ENCODE assay signal across 18 mouse cellular contexts in genomic region chr12:85380942-85381341, GRCm38 (mm10). TPM values are rescaled to one million over a fixed set of nuclear protein-coding genes. Genes with fewer than 3 reads are reported as not detected.
DNase-seq lines count a peak whose midpoint lies in the region; ATAC-seq and TF ChIP-seq lines count a peak whose summit lies in the region.
"Had no signal": no experiment of that assay in that cellular context is flagged by ENCODE, and none has a peak within 500 bp of the region (broad histone marks: within the 10 kb centered on the region; RNA-seq: fewer than 3 reads in every experiment).

No protein-coding gene starts in this region.

- H3K4me3 ChIP-seq in liver, postnatal 0 days (ENCODE audit: low read depth, low read length): no peak overlapping the region
- H3K4me3 ChIP-seq in liver, embryonic 12.5 days: no peak overlapping the region
- H3K4me3 ChIP-seq in MEL (ENCODE audit: control insufficient read depth in 1 of 2, insufficient read depth in 1 of 2, low read depth in 2 of 2, low read length in 2 of 2): no peak overlapping the region
- H3K4me3 ChIP-seq: embryonic facial prominence, embryonic 15.5 days; limb, embryonic 15.5 days; midbrain, embryonic 10.5 days had no signal

- TF ChIP-seq CTCF in liver, postnatal 0 days (IDR thresholded peaks at IDR 0.05; ENCODE audit: low read depth): peak; percentile 45
- peak in 2 of 3 experiments; percentile 56 to 66; a peak in 5 of 6 replicates for TF ChIP-seq CTCF in MEL (IDR thresholded peaks at IDR 0.05 in 2 of 3, conservative IDR thresholded peaks at IDR 0.05 in 1 of 3; ENCODE audit: control insufficient read depth in 1 of 3, insufficient read depth in 1 of 3, low read depth in 2 of 3, low read length in 3 of 3, poor library complexity in 1 of 3, severe bottlenecking in 1 of 3)

- H3K9ac ChIP-seq in liver, postnatal 0 days (replicated peaks): no peak overlapping the region
- no peak overlapping the region for H3K9ac ChIP-seq in liver, embryonic 12.5 days
- no peak overlapping the region for H3K9ac ChIP-seq in MEL (ENCODE audit: control insufficient read depth, low read depth, low read length, poor library complexity, severe bottlenecking)
- H3K9ac ChIP-seq: embryonic facial prominence, embryonic 15.5 days; limb, embryonic 15.5 days had no signal

- 75% methylated on average over 7 of the region's 7 CpGs for WGBS in liver, postnatal 0 days (ENCODE audit: insufficient replicate concordance)
- WGBS in liver, embryonic 12.5 days (ENCODE audit: insufficient replicate concordance): 64% methylated on average over 7 of the region's 7 CpGs

- no peak for TF ChIP-seq POLR2A in MEL (IDR thresholded peaks at IDR 0.05; ENCODE audit: control insufficient read depth in 1 of 2, insufficient read depth in 1 of 2, low read depth in 1 of 2, low read length in 2 of 2, poor library complexity in 1 of 2)

- peak; percentile 16 for DNase-seq in embryo, embryonic 10.5 days (ENCODE audit: low spot score)
- no peak for DNase-seq in embryo, embryonic 10 days (ENCODE audit: low spot score)
- no peak for DNase-seq in liver, postnatal 0 days
- DNase-seq in MEL (ENCODE audit: low read depth, low spot score): peak; percentile 63
- DNase-seq in induced T-regulatory cell, adult 2 months (ENCODE audit: low read depth): peak; percentile 42
- no peak for DNase-seq in adrenal gland, adult 8-10 months
- no peak for DNase-seq in thymus, postnatal 14 days
- DNase-seq: adrenal gland, postnatal 36 days; cerebellum, adult 11 months; heart, postnatal 14 days; kidney, postnatal 36 days; thymus, adult 18-20 months had no signal

- H3K27ac ChIP-seq in liver, postnatal 0 days (ENCODE audit: low read depth): no peak overlapping the region
- no peak overlapping the region for H3K27ac ChIP-seq in liver, embryonic 12.5 days
- H3K27ac ChIP-seq in MEL (ENCODE audit: control insufficient read depth, low read depth, low read length): no peak overlapping the region
- H3K27ac ChIP-seq: embryonic facial prominence, embryonic 15.5 days; limb, embryonic 15.5 days; midbrain, embryonic 10.5 days had no signal

- no peaks in the 10 kb centered on the region for H3K9me3 ChIP-seq in liver, postnatal 0 days (ENCODE audit: low read length)
- no peaks in the 10 kb centered on the region for H3K9me3 ChIP-seq in liver, embryonic 12.5 days (replicated peaks)
- no peaks in the 10 kb centered on the region for H3K9me3 ChIP-seq in MEL (replicated peaks; ENCODE audit: insufficient read depth, low read length)
- H3K9me3 ChIP-seq: embryonic facial prominence, embryonic 15.5 days; limb, embryonic 15.5 days; midbrain, embryonic 10.5 days had no signal

- TF ChIP-seq RAD21 in MEL (IDR thresholded peaks at IDR 0.05; ENCODE audit: low read depth, low read length): peak; percentile 61

- 0 out of 2 replicates have a peak, but pooled peaks cover 6% of the 10 kb centered on the region for H3K27me3 ChIP-seq in liver, postnatal 0 days (ENCODE audit: insufficient read depth, low read length)
- H3K27me3 ChIP-seq in liver, embryonic 12.5 days (replicated peaks): peaks cover 16% of the 10 kb centered on the region
- H3K27me3 ChIP-seq in MEL (ENCODE audit: control insufficient read depth in 1 of 2, insufficient read depth in 2 of 2, low read length in 2 of 2): no peaks in the 10 kb centered on the region
- H3K27me3 ChIP-seq: embryonic facial prominence, embryonic 15.5 days; limb, embryonic 15.5 days had no signal

- H3K4me2 ChIP-seq in liver, postnatal 0 days (ENCODE audit: low read depth, low read length): no peak overlapping the region
- no peak overlapping the region for H3K4me2 ChIP-seq in liver, embryonic 12.5 days
- H3K4me2 ChIP-seq: embryonic facial prominence, embryonic 15.5 days; limb, embryonic 15.5 days had no signal

- no peaks in the 10 kb centered on the region for H3K79me2 ChIP-seq in MEL (ENCODE audit: control insufficient read depth, insufficient read depth, low read length, poor library complexity)

- no peak for ATAC-seq in liver, postnatal 0 days
- no peak for ATAC-seq in liver, embryonic 12.5 days
- ATAC-seq: forebrain, embryonic 14.5 days; inflammation-experienced regulatory T-cells, adult 6 months had no signal

- no peak for TF ChIP-seq EP300 in liver, postnatal 0 days (IDR thresholded peaks at IDR 0.05; ENCODE audit: low read depth)
- no peak for TF ChIP-seq EP300 in MEL (IDR thresholded peaks at IDR 0.05; ENCODE audit: low read depth in 1 of 2, low read length in 2 of 2)

- no peaks in the 10 kb centered on the region for H3K36me3 ChIP-seq in liver, postnatal 0 days (replicated peaks; ENCODE audit: insufficient read depth, low read length)
- no peaks in the 10 kb centered on the region for H3K36me3 ChIP-seq in liver, embryonic 12.5 days
- H3K36me3 ChIP-seq in MEL (ENCODE audit: control insufficient read depth in 1 of 2, insufficient read depth in 2 of 2, low read length in 2 of 2): peaks cover 0 to 4% of the 10 kb centered on the region in 2 experiments; a peak in 2 of 4 replicates
- H3K36me3 ChIP-seq: embryonic facial prominence, embryonic 15.5 days; limb, embryonic 15.5 days; midbrain, embryonic 10.5 days had no signal

- peaks cover 27% of the 10 kb centered on the region for H3K4me1 ChIP-seq in liver, postnatal 0 days (ENCODE audit: insufficient read depth)
- peaks cover 12% of the 10 kb centered on the region for H3K4me1 ChIP-seq in liver, embryonic 12.5 days
- peaks cover 2 to 9% of the 10 kb centered on the region in 2 experiments; a peak in 2 of 4 replicates for H3K4me1 ChIP-seq in MEL (ENCODE audit: control insufficient read depth in 1 of 2, insufficient read depth in 2 of 2, low read length in 2 of 2)

TF ChIP-seq in MEL, 35 proteins besides CTCF, POLR2A, EP300 and RAD21:
- TF ChIP-seq MYC (IDR thresholded peaks at IDR 0.05; ENCODE audit: low read depth, low read length) (peak; percentile 93), ETS1 (IDR thresholded peaks at IDR 0.05; ENCODE audit: low read depth, low read length) (peak; percentile 7; the same call in 1 of the 2 replicates), CHD1 (IDR thresholded peaks at IDR 0.05; ENCODE audit: low read depth, low read length) (no peak), ZC3H11A (IDR thresholded peaks at IDR 0.05; ENCODE audit: low read depth, low read length) (peak; percentile 70), MAX (IDR thresholded peaks at IDR 0.05; ENCODE audit: low read length) (peak; percentile 80), SMC3 (IDR thresholded peaks at IDR 0.05; ENCODE audit: low read depth, low read length) (peak; percentile 76), E2F4 (IDR thresholded peaks at IDR 0.05; ENCODE audit: borderline replicate concordance, low read depth, low read length) (no peak), JUND (IDR thresholded peaks at IDR 0.05; ENCODE audit: low read depth, low read length) (no peak), SIN3A (IDR thresholded peaks at IDR 0.05; ENCODE audit: low read length) (peak; percentile 62), ELF1 (IDR thresholded peaks at IDR 0.05; ENCODE audit: low read depth, low read length) (no peak), GATA1 (IDR thresholded peaks at IDR 0.05; ENCODE audit: low read depth, low read length) (no peak), USF1 (IDR thresholded peaks at IDR 0.05; ENCODE audit: low read depth, low read length) (peak; percentile 67), MXI1 (IDR thresholded peaks at IDR 0.05; ENCODE audit: low read depth, low read length) (peak; percentile 70)
TF ChIP-seq in MEL: peak in this region for 8.

RNA-seq across cellular contexts. Expression of gene Tmed10, which starts 6.3 kb away (rescaled TPM):
- 165 and 170 TPM in 2 replicates for polyA plus RNA-seq in liver, postnatal 0 days (2015; fragmentation: Nextera tagmentation; extraction: Ambion mirVana)
- 194 and 195 TPM in 2 replicates for polyA plus RNA-seq in liver, embryonic 12.5 days (2016; fragmentation: Nextera tagmentation; extraction: Ambion mirVana)
- 60.2 and 61.6 TPM in 2 replicates for total RNA-seq in MEL (2012; rRNA removed)
- polyA plus RNA-seq in MEL (2012; ENCODE audit: insufficient read depth in 1 of 2, insufficient read length in 2 of 2, low read depth in 1 of 2, low replicate concordance in 2 of 2, missing spikeins in 1 of 2): 100 to 1,000 TPM in 1 of 2 experiments, 10 to 100 TPM in 1; 45.7 to 229 TPM
- 100 to 1,000 TPM; 326 to 334 (median 331) TPM for total RNA-seq in adrenal gland, adult 8-10 months (2022)

RNA-seq across cellular contexts. Expression of gene Nek9, which starts 41.8 kb away (rescaled TPM):
- 4.1 and 4.5 TPM in 2 replicates for polyA plus RNA-seq in liver, postnatal 0 days (2015; fragmentation: Nextera tagmentation; extraction: Ambion mirVana)
- polyA plus RNA-seq in liver, embryonic 12.5 days (2016; fragmentation: Nextera tagmentation; extraction: Ambion mirVana): 11.6 and 12.1 TPM in 2 replicates
- total RNA-seq in MEL (2012; rRNA removed): 19.0 and 23.4 TPM in 2 replicates
- 10 to 100 TPM in 1 of 2 experiments, not detected in 1; 32.2 TPM for polyA plus RNA-seq in MEL (2012; ENCODE audit: insufficient read depth in 1 of 2, insufficient read length in 2 of 2, low read depth in 1 of 2, low replicate concordance in 2 of 2, missing spikeins in 1 of 2)
- total RNA-seq in adrenal gland, adult 8-10 months (2022): 100 to 1,000 TPM in 3 of 4 experiments, 10 to 100 TPM in 1; 96.5 to 138 (median 126) TPM

Comparison
In these comparisons a context has a peak if more than half of its experiments do, and no peak if none do; other contexts are left out.
1. DNase-seq: peak in embryo, embryonic 10.5 days (single experiment), MEL (single experiment) and induced T-regulatory cell, adult 2 months (single experiment); none in embryo, embryonic 10 days (single experiment), liver, postnatal 0 days (single experiment), adrenal gland, adult 8-10 months (single experiment) and thymus, postnatal 14 days (single experiment).